Mouse (Mus musculus) limb, embryonic 14.5 days (tissue): ENCODE measurements around the gene Vmn2r41. TPM values are rescaled to one million over a fixed set of nuclear protein-coding genes. Genes with fewer than 3 reads are reported as not detected.
"Not testable (repeated sequence)": the region's sequence is repeated elsewhere in the genome, so short reads cannot be mapped to it uniquely, and the experiment has no call there.

Experiments
- ATAC-seq: fragments of 200-750 bp; cut with Nextera tagmentation; 2 replicates; pipeline ENCODE4 v1.8.0; 2017; ENCODE audit warnings: low read depth, moderate number of reproducible peaks, moderate TSS enrichment; ENCODE audit not compliant: low FRiP score
- DNase-seq: peaks from one replicate; pipeline ENCODE4 v3.0.0-alpha.2; 2015; ENCODE audit warnings: low spot score
- H3K27ac ChIP-seq: fragments of 300-500 bp; sonication (generic); replicated peaks from 2 replicates; pipeline ENCODE4 v1.5.1; 2014; ENCODE audit warnings: low read depth, mild to moderate bottlenecking, low read length, moderate library complexity, mixed read lengths
- H3K27me3 ChIP-seq: fragments of 300-500 bp; sonication (generic); 2 replicates; pipeline ENCODE4 v1.6.1; 2014; ENCODE audit warnings: low read length, mixed read lengths; ENCODE audit not compliant: control insufficient read depth, insufficient read depth
- H3K36me3 ChIP-seq: fragments of 300-500 bp; sonication (generic); 2 replicates; pipeline ENCODE4 v1.6.1; 2014; ENCODE audit warnings: mild to moderate bottlenecking, low read length, moderate library complexity, mixed read lengths; ENCODE audit not compliant: control insufficient read depth, insufficient read depth
- H3K4me1 ChIP-seq: fragments of 300-500 bp; sonication (generic); 2 replicates; pipeline ENCODE4 v1.6.1; 2014; ENCODE audit warnings: antibody characterized with exemption, low read length, mixed read lengths; ENCODE audit not compliant: control insufficient read depth, insufficient read depth
- H3K4me2 ChIP-seq: fragments of 300-500 bp; sonication (generic); replicated peaks from 2 replicates; pipeline ENCODE4 v1.6.1; 2014; ENCODE audit warnings: low read depth, mild to moderate bottlenecking, low read length, moderate library complexity; ENCODE audit not compliant: severe bottlenecking
- H3K4me3 ChIP-seq: fragments of 300-500 bp; sonication (generic); replicated peaks from 2 replicates; pipeline ENCODE4 v1.5.1; 2014; ENCODE audit warnings: low read length
- H3K9ac ChIP-seq: fragments of 300-500 bp; sonication (generic); 2 replicates; pipeline ENCODE4 v1.6.1; 2014; ENCODE audit warnings: mild to moderate bottlenecking, low read depth, low read length, moderate library complexity; ENCODE audit not compliant: severe bottlenecking
- H3K9me3 ChIP-seq: fragments of 300-500 bp; sonication (generic); 2 replicates; pipeline ENCODE4 v1.6.1; 2016; ENCODE audit warnings: low read length; ENCODE audit not compliant: control insufficient read depth
- WGBS: fragments of 180-500 bp; shearing (Covaris S2); extraction: QIAGEN DNeasy Blood & Tissue Kit; methylation state at CpG from one replicate; pipeline ENCODE4 v1.1.7; 2014; 5-methylcytosine and 5-hydroxymethylcytosine counted together
- polyA plus RNA-seq, 2 experiments: library from polyadenylated mRNA; depleted of rRNA in 1 of 2; stranded (reverse) in 1 of 2; unstranded in 1 of 2; fragments of >200 nt; fragmentation: Nextera tagmentation in 1 of 2; extraction: Ambion mirVana in 1 of 2; gene quantifications; 2 replicates each; pipeline versions ENCODE4 v1.2.1 to v1.2.3; 2012 to 2014

The Vmn2r41 gene
- polyA plus RNA-seq (2012; rRNA removed): not detected in 2 replicates
- polyA plus RNA-seq (2014; fragmentation: Nextera tagmentation; extraction: Ambion mirVana): not detected in 2 replicates

- H3K4me1 ChIP-seq, ATAC-seq, H3K27ac ChIP-seq, H3K4me2 ChIP-seq, H3K27me3 ChIP-seq, H3K9ac ChIP-seq, DNase-seq, H3K4me3 ChIP-seq, H3K36me3 ChIP-seq, H3K9me3 ChIP-seq: not testable (repeated sequence)
- WGBS: no CpG with 5 or more reads among the region's 1 CpGs
These were observed at the start of gene Vmn2r41 for GRCm38 (mm10) chr7:8161554-8161953. Vmn2r41 (minus strand) TSS chr7:8161654.

DNA sequence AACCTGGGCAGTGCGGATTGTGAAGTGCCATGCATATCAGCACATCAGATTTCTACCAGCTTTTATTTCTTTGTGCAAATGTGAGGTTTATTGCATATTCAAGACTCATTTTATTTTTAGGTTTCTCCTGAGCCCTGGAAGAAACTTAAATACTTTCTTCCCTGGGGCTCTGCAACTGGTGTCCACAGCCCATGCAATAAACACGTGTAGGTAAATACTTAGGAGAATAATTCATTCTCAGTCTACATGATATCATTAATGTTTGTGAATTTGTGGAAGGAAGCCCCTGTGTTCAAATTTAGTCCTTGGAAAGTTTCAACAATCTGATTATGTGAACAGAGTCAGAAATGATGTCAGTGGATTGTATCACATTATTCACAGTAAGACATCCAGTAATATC, 38.8 kb upstream of the Vmn2r41 start, which contains the start of gene Vmn2r42:
Vmn2r42 (minus strand) TSS at position 101 of the 400 bp plus-strand sequence.
- H3K27ac ChIP-seq, H3K9me3 ChIP-seq, H3K27me3 ChIP-seq, H3K36me3 ChIP-seq, H3K4me2 ChIP-seq, H3K4me3 ChIP-seq, H3K4me1 ChIP-seq, H3K9ac ChIP-seq, DNase-seq, ATAC-seq: not testable (repeated sequence)
- WGBS: no CpG with 5 or more reads among the region's 2 CpGs

DNA sequence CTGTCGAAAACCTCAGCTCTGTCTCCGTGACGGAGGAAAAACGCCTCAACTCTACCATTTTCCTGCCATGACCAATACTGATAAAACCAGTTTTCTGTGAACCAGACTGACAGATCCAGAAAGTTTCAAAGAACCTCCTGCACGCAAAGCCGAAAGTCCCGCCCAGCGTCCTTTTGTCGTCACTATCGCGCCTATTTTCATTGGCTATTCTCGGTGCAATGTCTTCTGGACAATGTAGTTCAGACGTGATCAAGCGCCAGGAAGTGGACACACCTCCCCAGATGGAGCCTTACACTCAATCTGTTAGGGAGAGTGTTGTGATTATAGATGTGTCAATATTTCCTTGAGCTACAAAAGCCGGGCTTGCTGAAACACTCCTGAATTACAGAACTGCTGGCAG, 68.6 kb downstream of the Vmn2r41 start:
- ATAC-seq: not testable (repeated sequence)

More for the DNA sequence above, 68.6 kb downstream of the Vmn2r41 start:
- not testable (repeated sequence) for H3K27ac ChIP-seq, H3K9me3 ChIP-seq, H3K4me3 ChIP-seq, H3K27me3 ChIP-seq, H3K4me2 ChIP-seq, H3K9ac ChIP-seq, H3K4me1 ChIP-seq, DNase-seq, H3K36me3 ChIP-seq
- WGBS: 45% methylated on average over 10 of the region's 15 CpGs

Other genes with a start within 250 kb of the Vmn2r41 start
- not detected in 2 replicates for gene Vmn2r42, start 38.7 kb upstream of the Vmn2r41 start, polyA plus RNA-seq (2012; rRNA removed)
- not detected in 2 replicates for gene Vmn2r42, start 38.7 kb upstream of the Vmn2r41 start, polyA plus RNA-seq (2014; fragmentation: Nextera tagmentation; extraction: Ambion mirVana)
- gene Vmn2r43, start 98.9 kb upstream of the Vmn2r41 start, polyA plus RNA-seq (2012; rRNA removed): not detected in 2 replicates
- not detected in 2 replicates for gene Vmn2r43, start 98.9 kb upstream of the Vmn2r41 start, polyA plus RNA-seq (2014; fragmentation: Nextera tagmentation; extraction: Ambion mirVana)
- gene Vmn2r44, start 221.7 kb upstream of the Vmn2r41 start, polyA plus RNA-seq (2012; rRNA removed): not detected in 2 replicates
- gene Vmn2r44, start 221.7 kb upstream of the Vmn2r41 start, polyA plus RNA-seq (2014; fragmentation: Nextera tagmentation; extraction: Ambion mirVana): not detected in 2 replicates